Mouse (Mus musculus) intestine, embryonic 14.5 days (tissue): ENCODE results near the gene Mgrn1. TPM values are rescaled to one million over a fixed set of nuclear protein-coding genes. Genes with fewer than 3 reads are reported as not detected.

Experiments
- ATAC-seq: fragments of 200-750 bp; cut with Nextera tagmentation; replicated peaks from 2 replicates; pipeline ENCODE4 v1.8.0; 2017; ENCODE audit warnings: low read depth, moderate number of reproducible peaks, moderate TSS enrichment, moderate library complexity; ENCODE audit not compliant: low FRiP score, low TSS enrichment
- DNase-seq: peaks from one replicate; pipeline ENCODE4 v3.0.0-alpha.2; 2018; ENCODE audit warnings: low spot score
- H3K27ac ChIP-seq: fragments of 300-500 bp; sonication (generic); 2 replicates; pipeline ENCODE4 v1.5.1; 2014; ENCODE audit warnings: low read depth, mild to moderate bottlenecking, control low read depth
- H3K27me3 ChIP-seq: fragments of 300-500 bp; sonication (generic); replicated peaks from 2 replicates; pipeline ENCODE4 v1.6.1; 2014; ENCODE audit warnings: low read length, control low read depth; ENCODE audit not compliant: control insufficient read depth, insufficient read depth
- H3K36me3 ChIP-seq: fragments of 300-500 bp; sonication (generic); 2 replicates; pipeline ENCODE4 v1.6.1; 2014; ENCODE audit warnings: low read length, control low read depth; ENCODE audit not compliant: control insufficient read depth, insufficient read depth
- H3K4me1 ChIP-seq: fragments of 300-500 bp; sonication (generic); replicated peaks from 2 replicates; pipeline ENCODE4 v1.6.1; 2014; ENCODE audit warnings: low read length, control low read depth, mixed read lengths; ENCODE audit not compliant: control insufficient read depth, insufficient read depth
- H3K4me2 ChIP-seq: fragments of 300-500 bp; sonication (generic); 2 replicates; pipeline ENCODE4 v1.6.1; 2014; ENCODE audit warnings: low read length
- H3K4me3 ChIP-seq: fragments of 300-500 bp; sonication (generic); 2 replicates; pipeline ENCODE4 v1.5.1; 2014; ENCODE audit warnings: low read depth, low read length, control low read depth, mixed read lengths
- H3K9ac ChIP-seq: fragments of 300-500 bp; sonication (generic); 2 replicates; pipeline ENCODE4 v1.6.1; 2014; ENCODE audit warnings: mild to moderate bottlenecking, low read length
- H3K9me3 ChIP-seq: fragments of 300-500 bp; sonication (generic); 2 replicates; pipeline ENCODE4 v1.6.1; 2016; ENCODE audit warnings: low read length, control low read depth; ENCODE audit not compliant: control insufficient read depth
- WGBS: fragments of 180-500 bp; shearing (Covaris S2); extraction: QIAGEN DNeasy Blood & Tissue Kit; methylation state at CpG from one replicate; pipeline ENCODE4 v1.1.7; 2014; 5-methylcytosine and 5-hydroxymethylcytosine counted together
- polyA plus RNA-seq: library from polyadenylated mRNA; unstranded; fragments of >200 nt; fragmentation: Nextera tagmentation; extraction: Ambion mirVana; gene quantifications from 2 replicates; pipeline ENCODE4 v1.2.1, GENCODE M21; 2014

Mgrn1 gene
- polyA plus RNA-seq, 1 experiment from 2014 or later, result 87.6 TPM

DNA sequence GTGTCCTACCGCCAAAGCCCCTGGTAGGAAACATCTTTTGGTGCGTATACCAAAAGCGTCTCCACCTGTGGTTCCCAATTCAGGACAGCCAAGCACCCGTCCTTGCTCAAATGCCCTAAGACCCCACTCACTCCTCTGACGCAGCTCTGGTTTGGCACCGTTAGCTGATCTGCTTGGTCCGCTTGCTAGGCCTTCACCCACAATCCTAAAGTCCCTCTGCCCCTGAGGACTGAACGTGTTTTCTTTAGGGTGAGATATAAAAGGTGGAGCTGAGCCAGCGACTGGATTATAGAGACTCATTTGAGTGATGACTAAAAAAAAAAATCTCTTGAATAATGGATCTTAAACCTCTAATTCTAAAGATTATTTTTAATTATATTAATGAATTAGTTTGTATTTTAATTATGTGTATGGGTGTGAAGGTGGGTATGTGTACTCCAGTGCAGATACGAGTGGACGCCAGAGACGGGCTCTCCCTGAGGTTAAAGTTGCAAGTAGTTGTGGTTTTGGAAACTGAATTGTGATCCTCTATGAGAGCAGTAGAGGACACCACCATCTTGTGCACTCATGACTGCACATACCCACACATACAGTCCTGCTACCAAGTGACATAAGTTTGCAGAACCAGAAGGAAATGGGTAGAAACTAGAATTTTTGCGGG is 78.8 kb downstream of the Mgrn1 start:
- no peaks in the 10 kb centered on the region for H3K9me3 ChIP-seq
- H3K4me3 ChIP-seq, result peak overlapping the region; percentile 91
- DNase-seq (no peak), ATAC-seq (no peak; the same call in 1 of the 2 replicates)
- 0 out of 2 replicates have a peak, but pooled peaks cover 17% of the 10 kb centered on the region for H3K4me1 ChIP-seq
- no peak overlapping the region; the same call in 1 of the 2 replicates for H3K27ac ChIP-seq
- 21% methylated on average over 13 of the region's 13 CpGs for WGBS
- no peaks in the 10 kb centered on the region for H3K27me3 ChIP-seq
- peak overlapping the region; percentile 75 for H3K9ac ChIP-seq
- H3K4me2 ChIP-seq, result peak overlapping the region; percentile 77
- 0 out of 2 replicates have a peak, but pooled peaks cover 3% of the 10 kb centered on the region for H3K36me3 ChIP-seq

DNA sequence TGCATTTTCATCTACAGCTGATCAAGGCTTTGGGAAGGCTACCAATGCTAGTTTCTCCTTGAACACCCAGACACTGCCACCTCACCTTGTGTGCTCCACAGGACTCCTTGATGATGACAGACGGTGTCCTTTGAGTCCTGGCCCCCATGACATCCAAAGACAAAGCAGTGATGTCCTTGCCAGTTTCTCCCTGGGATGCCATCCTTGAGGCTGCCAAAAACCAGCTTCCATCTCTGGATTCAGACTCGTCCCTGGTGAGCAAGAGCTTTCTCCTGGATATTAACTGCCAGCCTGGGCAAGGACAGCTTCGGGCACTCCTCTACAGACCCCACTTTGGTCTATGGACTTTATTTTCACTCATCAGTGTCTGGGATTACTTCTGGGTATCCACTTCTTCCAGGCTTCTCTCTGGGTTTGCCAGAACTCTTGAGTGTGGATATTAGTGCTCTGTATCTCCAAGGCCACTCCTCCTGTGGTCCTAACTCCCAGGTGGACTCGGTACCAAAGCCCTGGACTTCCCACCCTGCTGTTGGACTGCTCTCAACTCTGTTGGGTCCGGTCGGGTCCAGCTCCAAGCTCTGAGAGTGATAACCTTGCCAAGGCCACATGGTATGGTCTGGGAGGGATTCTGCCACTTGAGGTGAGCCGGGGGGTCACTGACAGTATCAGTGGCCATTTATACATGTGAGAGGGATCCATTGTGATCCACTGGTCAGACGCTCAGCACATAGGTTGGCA is 79.5 kb downstream of the Mgrn1 start:
- 90% methylated on average over 8 of the region's 8 CpGs for WGBS
- Histone ChIP-seq H3K9ac (no peak overlapping the region), H3K4me1 (0 out of 2 replicates have a peak, but pooled peaks cover 17% of the 10 kb centered on the region), H3K9me3 (no peaks in the 10 kb centered on the region), H3K27me3 (no peaks in the 10 kb centered on the region), H3K36me3 (no peaks in the 10 kb centered on the region), H3K4me2 (no peak overlapping the region), H3K27ac (no peak overlapping the region), H3K4me3 (no peak overlapping the region)
- DNase-seq (no peak), ATAC-seq (no peak)

DNA sequence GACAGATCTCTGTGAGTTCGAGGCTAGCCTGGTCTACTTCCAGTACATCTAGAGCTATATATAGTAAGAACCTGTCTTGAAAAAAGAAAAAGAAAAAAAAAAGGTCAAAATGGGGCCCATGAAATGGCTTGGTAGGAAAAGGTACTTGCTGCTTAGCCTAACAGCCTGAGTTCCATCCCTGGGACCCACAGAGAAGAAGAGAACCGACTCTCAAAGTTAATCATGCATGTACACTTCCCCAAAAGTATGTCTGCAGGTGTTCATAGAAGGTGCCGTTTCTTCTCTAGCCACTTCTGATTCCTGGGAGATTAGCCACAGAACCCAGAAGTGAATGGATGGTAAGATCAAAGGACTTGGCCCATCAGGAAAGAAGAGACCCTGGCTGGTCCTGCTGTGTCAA is 82.4 kb downstream of the Mgrn1 start:
- WGBS, result 89% methylated on average over 3 of the region's 3 CpGs
- Histone ChIP-seq H3K27me3 (no peaks in the 10 kb centered on the region), H3K9me3 (no peaks in the 10 kb centered on the region), H3K4me1 (0 out of 2 replicates have a peak, but pooled peaks cover 7% of the 10 kb centered on the region), H3K36me3 (no peaks in the 10 kb centered on the region), H3K4me2 (no peak overlapping the region), H3K27ac (no peak overlapping the region), H3K9ac (no peak overlapping the region), H3K4me3 (no peak overlapping the region)
- no peak for DNase-seq
- no peak for ATAC-seq

DNA sequence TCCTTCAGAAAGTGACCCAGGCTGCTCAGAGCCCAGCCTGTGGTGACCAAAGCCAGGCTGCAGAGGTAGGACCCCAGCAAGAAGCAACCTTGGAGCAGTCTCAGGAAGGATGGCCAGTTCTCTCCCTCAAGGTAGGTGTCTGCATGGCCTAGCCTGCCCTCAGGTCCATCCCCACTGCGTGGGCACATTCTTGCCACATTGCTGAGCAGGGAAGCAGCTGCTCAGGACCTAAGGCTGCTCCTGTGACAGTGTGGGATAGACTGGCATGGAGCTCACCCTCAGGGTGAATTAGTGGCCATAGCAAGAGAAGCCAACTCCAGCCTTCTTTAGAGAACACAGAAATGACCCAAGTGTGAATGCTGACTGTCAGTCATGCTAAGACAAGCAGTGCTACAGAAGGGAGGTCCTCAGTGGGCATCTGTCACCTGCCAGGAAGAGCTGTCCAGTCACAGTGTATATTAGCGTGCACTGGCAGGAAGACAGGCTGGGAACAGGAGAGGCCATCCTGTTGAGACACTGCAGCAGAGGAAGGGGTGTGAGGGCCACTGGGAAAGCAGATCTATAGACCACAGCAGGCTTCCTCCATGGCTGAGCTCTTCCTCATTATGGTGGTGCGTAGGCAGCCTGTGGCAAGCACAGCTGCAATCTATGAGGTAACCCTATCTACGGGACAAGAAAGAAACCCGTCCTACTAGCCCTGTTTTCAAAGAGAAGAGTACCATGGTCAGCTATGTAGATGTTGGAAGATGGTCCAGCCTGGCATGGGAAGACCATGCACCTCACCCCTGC is 83.2 kb downstream of the Mgrn1 start:
- no peaks in the 10 kb centered on the region for H3K27me3 ChIP-seq
- no peak overlapping the region for H3K4me2 ChIP-seq
- H3K4me1 ChIP-seq, result 0 out of 2 replicates have a peak, but pooled peaks cover 6% of the 10 kb centered on the region
- H3K9me3 ChIP-seq, result no peaks in the 10 kb centered on the region
- no peaks in the 10 kb centered on the region for H3K36me3 ChIP-seq
- H3K9ac ChIP-seq, result no peak overlapping the region
- WGBS, result 84% methylated on average over 5 of the region's 5 CpGs
- no peak for DNase-seq
- H3K27ac ChIP-seq, result no peak overlapping the region
- H3K4me3 ChIP-seq, result no peak overlapping the region
- no peak for ATAC-seq

DNA sequence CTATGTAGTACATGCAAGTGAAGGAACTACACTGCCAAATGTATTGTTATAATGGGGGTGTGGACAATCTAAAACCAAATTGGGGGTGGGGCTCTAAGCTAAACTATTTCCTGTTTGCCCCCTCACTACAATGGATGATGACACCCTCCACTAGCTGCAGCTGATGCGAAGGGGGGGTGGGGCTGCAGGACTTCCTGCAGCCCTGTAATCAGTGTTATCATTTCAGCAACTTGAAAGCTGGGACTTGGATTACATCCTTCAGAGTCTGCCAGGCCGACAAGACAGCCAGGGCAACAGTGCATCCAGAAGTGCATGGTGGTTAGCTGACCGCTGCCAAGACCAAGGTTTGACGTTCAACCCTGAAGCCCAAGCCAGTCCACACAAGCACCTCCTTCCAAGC is 85.6 kb downstream of the Mgrn1 start:
- Histone ChIP-seq H3K9me3 (no peaks in the 10 kb centered on the region), H3K4me1 (no peaks in the 10 kb centered on the region), H3K4me3 (no peak overlapping the region), H3K4me2 (no peak overlapping the region), H3K27ac (no peak overlapping the region), H3K27me3 (no peaks in the 10 kb centered on the region), H3K9ac (no peak overlapping the region), H3K36me3 (no peaks in the 10 kb centered on the region)
- 77% methylated on average over 4 of the region's 4 CpGs for WGBS
- ATAC-seq (no peak), DNase-seq (no peak)

DNA sequence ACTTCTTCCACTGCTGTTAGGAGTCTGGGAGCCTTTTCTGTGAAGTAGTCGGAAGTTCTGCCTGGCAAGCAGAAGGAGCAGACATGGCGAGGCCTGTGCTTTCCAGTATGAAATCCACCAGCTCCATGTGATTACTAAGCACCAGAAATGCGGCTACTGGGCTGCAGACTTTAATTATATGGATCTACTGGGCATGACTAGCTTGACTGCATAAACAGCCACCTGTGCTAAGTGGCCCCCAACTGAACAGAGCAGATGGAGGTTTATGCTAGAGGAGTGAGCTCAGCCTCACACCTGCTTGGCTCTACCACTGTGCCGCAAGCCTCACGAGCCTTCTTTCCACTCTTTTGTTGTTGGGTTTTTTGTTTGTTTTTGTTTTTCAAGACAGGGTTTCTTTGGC is 88.5 kb downstream of the Mgrn1 start:
- H3K27ac ChIP-seq, result no peak overlapping the region
- H3K27me3 ChIP-seq, result no peaks in the 10 kb centered on the region
- no peak overlapping the region for H3K4me2 ChIP-seq
- H3K4me3 ChIP-seq, result no peak overlapping the region
- no peaks in the 10 kb centered on the region for H3K36me3 ChIP-seq
- no peaks in the 10 kb centered on the region for H3K4me1 ChIP-seq
- DNase-seq (no peak), ATAC-seq (no peak)
- WGBS, result 90% methylated on average over 5 of the region's 5 CpGs
- no peak overlapping the region for H3K9ac ChIP-seq
- no peaks in the 10 kb centered on the region for H3K9me3 ChIP-seq

DNA sequence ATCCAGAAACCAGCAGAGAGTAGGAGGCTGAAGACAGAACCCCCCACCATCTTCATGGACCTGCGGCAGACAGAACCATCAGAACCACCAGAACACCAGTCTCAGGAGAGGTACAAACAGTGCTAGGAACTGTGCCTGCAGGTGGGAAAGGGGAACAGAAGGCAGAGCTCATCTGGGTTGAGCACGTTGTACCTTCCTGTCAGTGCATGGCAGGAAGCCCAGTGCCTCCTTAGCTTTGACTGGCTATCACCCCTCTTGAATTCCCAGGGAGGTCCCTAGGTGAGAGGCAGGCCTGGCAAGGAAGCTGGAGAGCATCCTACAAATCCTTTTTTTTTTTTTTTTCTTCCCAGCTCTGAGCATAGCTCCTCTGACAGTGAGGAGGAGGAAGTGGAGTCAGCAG is 90.1 kb downstream of the Mgrn1 start:
- Histone ChIP-seq H3K4me2 (no peak overlapping the region), H3K9ac (no peak overlapping the region), H3K4me3 (no peak overlapping the region), H3K4me1 (no peaks in the 10 kb centered on the region), H3K36me3 (no peaks in the 10 kb centered on the region), H3K9me3 (no peaks in the 10 kb centered on the region), H3K27ac (no peak overlapping the region), H3K27me3 (no peaks in the 10 kb centered on the region)
- no peak for DNase-seq
- no peak for ATAC-seq
- WGBS, result 75% methylated on average over 2 of the region's 2 CpGs

DNA sequence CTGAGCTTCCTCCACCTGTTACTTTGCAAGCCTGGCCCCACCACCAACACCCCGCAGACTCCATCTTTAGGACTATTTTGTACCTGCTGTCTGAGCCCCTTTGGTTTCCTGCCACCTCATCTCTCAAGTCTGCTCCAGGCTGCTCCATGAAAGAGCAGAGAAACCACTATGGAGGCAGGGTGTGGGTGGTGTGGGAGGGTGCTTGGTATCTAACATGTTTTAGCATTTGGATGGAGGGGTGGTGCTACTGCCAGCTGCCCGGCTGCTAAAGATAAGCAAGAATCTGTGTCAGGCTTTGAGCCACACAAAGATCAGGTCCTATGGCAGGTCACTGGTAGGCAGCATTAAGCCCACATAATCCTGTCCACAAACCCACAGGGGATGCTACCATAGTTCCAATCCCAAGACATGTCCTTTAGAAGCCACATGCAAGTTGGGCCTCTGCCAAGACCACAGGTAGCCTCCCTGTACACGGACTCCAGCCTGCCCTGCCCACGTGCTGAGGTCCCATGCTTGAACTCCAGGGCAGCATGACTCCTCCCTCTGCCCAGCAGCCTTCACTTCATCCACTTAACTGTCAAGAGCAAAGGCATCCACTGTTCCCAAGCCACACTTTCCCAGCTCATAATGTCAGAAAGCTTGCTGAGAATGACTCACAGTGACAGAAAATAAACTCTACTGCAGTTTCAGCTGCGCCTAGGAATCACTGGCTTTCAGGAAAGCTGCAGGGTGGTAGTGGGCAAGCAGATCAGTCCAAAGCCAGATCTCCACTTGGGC is 92.4 kb downstream of the Mgrn1 start:
- Histone ChIP-seq H3K36me3 (no peaks in the 10 kb centered on the region), H3K4me3 (no peak overlapping the region), H3K9me3 (no peaks in the 10 kb centered on the region), H3K27me3 (no peaks in the 10 kb centered on the region), H3K4me1 (no peaks in the 10 kb centered on the region), H3K4me2 (no peak overlapping the region), H3K27ac (no peak overlapping the region), H3K9ac (no peak overlapping the region)
- ATAC-seq (no peak), DNase-seq (no peak)
- 54% methylated on average over 5 of the region's 5 CpGs for WGBS
